Mouse (Mus musculus) spleen, adult 2 months (tissue): Measurements from ENCODE around the gene Fam186b.

Experiments
- CTCF ChIP-seq: fragments of 200-500 bp; IDR thresholded peaks from 2 replicates; pipeline ENCODE4 v1.5.1; 2011; ENCODE audit warnings: mild to moderate bottlenecking, inconsistent platforms; ENCODE audit not compliant: insufficient read depth, insufficient read length, insufficient replicate concordance; ENCODE audit errors: extremely low read depth
- POLR2A ChIP-seq: fragments of 200-500 bp; IDR thresholded peaks from 2 replicates; pipeline ENCODE4 v1.6.1; 2011; ENCODE audit warnings: low read depth, low read length, inconsistent platforms

DNA sequence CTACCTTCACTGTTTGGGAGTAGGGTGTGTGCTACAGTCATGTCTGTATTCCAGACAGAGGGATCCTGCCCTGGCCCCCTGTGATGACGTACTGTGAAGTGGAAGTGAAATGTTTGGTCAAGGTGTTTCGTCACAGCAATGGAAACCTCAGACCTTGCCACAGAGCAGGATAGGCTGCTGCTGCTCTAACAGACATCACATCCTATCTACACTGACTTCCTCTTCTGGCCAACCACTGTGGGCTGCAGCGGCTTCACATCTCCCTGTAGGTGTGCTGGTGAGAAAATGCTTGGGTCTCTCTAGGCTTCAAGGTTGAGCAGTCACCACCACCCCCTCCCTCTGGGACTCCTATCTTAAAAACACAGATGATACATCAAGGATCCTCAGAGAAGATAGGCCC, 45.4 kb upstream of the Fam186b start:
- TF ChIP-seq POLR2A (no peak), CTCF (no peak)
